Mouse (Mus musculus) cortical plate, adult 2 months (tissue): ENCODE measurements around the gene Olfr250.

Experiments
- CTCF ChIP-seq: fragments of 200-500 bp; IDR thresholded peaks from 2 replicates; pipeline ENCODE4 v1.5.1; 2011; ENCODE audit warnings: mild to moderate bottlenecking, control low read depth, low read length; ENCODE audit not compliant: insufficient read depth; ENCODE audit errors: extremely low read depth
- POLR2A ChIP-seq: fragments of 200-500 bp; IDR thresholded peaks from 2 replicates; pipeline ENCODE4 v1.6.1; 2011; ENCODE audit warnings: mild to moderate bottlenecking, low read length, control low read depth; ENCODE audit not compliant: insufficient read depth; ENCODE audit errors: extremely low read depth

- no peak for TF ChIP-seq POLR2A
- no peak for TF ChIP-seq CTCF
Observed at GRCm38 (mm10) chr9:38348111-38348510, 18.6 kb upstream of the Olfr250 start, which contains the start of gene Olfr898.
